Mouse (Mus musculus): Measurements from ENCODE around the gene S100a3. TPM values are rescaled to one million over a fixed set of nuclear protein-coding genes. Genes with fewer than 3 reads are reported as not detected.

S100a3 gene
- total RNA-seq, 1 experiment from 2014 or later, result 2.3 TPM

DNA sequence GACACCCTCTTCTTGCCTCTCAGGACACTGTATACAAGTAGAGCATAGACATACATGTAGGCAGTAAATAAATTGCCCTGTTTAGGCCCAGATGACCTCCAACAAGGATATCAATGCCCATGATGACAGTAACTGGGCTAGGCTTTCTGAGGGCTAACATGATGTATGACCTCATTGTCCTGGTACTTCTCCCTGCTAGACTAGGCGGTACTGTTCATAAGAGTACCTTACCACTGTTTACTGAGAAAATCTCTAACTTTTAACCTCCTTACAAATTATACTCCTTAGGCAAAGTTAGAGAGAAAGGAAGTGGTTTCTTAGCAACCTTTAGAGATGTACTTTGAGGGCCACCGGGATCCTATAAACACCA lies 10.0 kb upstream of the S100a3 start:
- no peak for ATAC-seq (ENCODE audit: extremely low read depth, insufficient number of reproducible peaks, low FRiP score, poor library complexity, severe bottlenecking)

DNA sequence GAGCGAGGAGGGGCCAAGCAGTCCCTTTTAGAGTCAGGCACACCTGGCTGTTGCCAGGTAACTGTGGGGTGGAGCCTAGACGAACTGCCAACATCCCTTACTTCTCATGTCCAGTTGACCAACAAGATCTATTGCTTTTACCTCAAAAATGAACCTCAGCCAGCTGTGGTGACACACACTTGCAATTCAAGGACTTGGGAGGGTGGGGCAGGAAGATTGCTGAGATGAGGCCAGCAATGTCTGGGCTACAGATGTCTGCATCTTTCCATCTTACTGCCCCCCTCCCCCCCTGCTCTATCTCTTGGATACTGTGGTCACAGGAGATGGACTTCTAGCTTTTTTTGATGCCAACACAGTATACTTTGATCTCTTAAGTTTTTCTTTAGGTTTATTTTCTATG lies 8.1 kb upstream of the S100a3 start:
- no peak for ATAC-seq (ENCODE audit: extremely low read depth, insufficient number of reproducible peaks, low FRiP score, poor library complexity, severe bottlenecking)

DNA sequence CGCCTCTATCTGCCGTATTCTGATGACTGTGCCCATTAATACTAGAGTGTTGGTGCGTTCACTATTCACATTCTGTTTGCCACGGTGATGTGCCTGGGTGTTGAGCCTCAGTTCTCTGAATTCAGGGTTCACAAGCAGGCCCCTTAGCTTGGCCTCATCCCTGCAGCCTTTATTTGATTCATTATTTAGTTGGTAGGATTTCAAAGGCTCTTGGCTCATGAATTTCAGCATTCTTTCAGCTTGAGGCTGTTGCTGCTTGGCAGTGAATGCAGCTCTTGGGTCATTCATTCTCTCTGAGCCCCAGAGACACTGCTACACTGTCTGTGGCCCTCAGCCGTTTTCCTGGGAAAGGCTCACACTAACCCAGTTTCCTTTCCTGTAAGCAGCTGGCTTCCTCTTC lies 4.4 kb upstream of the S100a3 start:
- ATAC-seq (ENCODE audit: extremely low read depth, insufficient number of reproducible peaks, low FRiP score, poor library complexity, severe bottlenecking), result no peak

DNA sequence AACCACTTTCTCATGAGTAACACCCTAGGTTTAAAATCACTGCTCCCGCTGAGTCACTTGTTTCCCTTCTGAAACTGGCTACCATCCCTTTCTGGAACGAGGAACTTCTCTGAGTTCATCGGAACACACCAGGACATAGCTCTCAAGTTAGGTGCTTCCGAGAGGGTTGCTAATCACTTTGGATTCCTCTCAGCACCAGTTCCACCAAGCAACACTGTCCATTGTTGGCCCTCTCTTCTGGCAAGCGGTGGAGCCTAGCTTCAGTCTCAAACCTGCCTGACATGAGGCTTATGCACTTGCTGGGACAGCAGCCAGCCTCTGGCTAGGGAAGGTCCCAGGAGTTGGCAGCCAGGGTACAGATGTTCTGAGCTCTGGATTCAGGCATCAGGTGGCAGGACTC lies 14.3 kb downstream of the S100a3 start:
- ATAC-seq (ENCODE audit: extremely low read depth, insufficient number of reproducible peaks, low FRiP score, poor library complexity, severe bottlenecking), result no peak

DNA sequence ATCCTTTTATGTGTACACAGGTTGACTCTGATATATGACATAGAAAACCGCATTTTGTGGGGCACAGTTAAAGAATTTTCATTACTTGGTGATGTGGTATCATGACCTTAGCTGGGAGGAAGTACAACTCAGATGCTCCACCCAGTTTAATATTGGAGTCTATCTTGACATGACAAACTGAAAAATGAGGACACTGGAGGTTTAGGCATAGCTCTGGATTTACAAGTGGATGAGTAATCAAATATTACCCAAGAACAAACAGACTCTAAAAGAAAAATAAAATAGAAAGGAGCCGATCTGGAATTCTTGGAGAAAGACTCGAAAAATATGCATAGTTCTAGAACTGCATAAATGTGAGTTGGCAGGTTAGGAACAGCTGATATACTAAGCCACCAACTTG lies 14.9 kb downstream of the S100a3 start:
- no peak for ATAC-seq (ENCODE audit: extremely low read depth, insufficient number of reproducible peaks, low FRiP score, poor library complexity, severe bottlenecking)

DNA sequence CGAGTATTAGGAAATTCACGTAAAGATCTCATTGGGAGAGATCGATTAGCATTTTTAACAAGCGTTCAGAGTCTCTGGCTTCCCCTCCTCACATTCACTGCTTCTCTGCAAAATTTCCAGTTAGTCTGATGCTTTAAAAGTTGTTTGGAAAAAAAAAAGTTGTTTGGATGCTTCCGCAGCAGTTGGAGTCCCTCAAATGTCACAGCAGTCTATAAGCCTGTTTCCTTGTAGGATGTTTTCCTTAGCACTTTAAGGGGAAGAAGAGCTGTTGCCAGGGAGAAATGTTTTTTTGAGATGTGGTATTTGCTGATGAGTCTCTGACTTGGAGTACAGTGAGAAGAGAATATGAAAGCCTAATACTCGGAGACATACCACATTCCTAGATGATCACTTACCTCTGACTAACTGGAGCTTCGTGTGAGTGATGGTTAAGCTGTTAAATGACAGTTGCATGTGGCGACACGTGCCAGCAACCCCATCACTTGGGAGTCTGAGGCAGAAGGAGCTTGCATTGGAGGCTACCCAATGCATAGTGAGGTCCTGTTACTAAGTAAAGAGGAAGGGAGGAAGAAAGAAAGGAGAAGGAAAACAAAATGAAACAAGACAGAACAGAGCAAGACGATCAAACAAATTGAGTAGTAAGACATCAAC lies 16.1 kb downstream of the S100a3 start:
- no peak for ATAC-seq (ENCODE audit: extremely low read depth, insufficient number of reproducible peaks, low FRiP score, poor library complexity, severe bottlenecking)

DNA sequence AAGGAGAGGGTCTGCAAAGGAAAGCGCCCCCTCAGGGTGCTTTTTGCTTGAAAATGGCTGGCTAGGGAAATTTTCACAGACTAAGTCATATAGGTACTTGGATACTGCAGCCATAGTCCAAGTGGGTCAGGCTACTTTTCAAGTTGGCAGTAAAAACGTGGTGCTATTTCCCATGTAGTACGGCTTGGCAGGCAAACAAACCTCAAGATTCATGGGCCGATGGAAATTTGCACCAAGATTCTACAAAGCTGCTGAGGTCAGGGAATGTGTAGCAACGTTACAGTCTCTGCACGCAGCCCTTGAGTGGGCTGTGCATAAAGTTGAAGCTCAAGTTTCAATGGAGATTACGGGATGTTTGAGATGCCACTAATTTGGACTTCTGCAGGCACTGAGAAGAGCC lies 19.1 kb downstream of the S100a3 start:
- ATAC-seq (ENCODE audit: extremely low read depth, insufficient number of reproducible peaks, low FRiP score, poor library complexity, severe bottlenecking), result no peak

DNA sequence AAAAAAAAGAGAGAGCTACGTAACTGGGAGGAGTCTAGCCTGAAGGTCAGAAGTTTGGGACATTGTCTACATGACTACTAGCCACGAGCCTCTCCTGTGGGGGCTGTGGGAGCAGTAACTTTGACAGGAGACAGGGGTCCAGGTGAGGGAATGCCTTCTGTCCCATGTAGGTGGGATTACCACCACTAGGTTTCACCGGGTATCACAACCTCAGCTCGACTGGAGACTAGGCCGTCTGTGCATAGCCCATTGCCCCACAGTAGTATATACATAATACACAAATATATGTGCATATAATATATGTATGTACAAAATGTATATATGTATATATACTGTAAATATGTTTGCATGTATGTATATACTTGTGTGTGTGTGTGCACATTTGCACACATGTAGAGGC lies 20.8 kb downstream of the S100a3 start:
- no peak for ATAC-seq (ENCODE audit: extremely low read depth, insufficient number of reproducible peaks, low FRiP score, poor library complexity, severe bottlenecking)

DNA sequence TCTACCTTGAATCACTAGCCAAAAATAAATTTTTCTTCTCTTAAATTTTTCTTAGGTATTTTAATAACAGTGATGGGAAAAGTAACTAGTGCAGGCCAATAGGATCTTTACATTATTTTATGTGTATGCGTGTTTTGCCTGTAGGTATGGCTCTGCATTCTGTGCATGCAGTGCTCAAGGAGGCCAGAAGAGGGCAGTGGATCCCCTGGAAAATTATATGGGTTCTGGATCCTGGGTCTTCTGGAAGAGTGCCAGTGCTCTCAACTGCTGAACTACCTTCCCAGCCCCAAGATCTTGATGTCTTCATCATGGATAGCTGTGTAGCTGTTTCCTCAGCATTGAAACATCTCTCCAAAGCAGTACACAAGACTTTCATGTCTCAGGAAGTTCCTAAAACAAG lies 21.8 kb downstream of the S100a3 start:
- no peak for ATAC-seq (ENCODE audit: extremely low read depth, insufficient number of reproducible peaks, low FRiP score, poor library complexity, severe bottlenecking)

DNA sequence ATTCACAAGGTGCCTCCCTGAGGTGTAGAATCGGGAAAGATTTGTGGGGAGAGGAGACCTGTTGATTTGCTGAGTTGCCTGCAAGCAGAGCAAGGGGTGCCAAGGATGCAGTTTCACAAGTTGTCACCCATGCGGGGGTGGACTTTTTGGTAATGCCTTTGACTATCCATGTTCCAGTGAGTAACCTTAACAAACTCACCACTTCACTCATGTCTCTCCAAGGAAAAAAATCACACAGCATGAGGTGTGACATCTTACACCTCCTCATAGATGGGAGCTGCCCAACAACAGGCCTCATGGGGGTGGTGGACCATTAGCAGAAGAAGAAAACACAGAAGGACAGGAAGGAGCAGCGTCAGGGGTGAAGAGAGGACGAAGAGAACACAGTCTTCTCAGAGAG lies 22.2 kb downstream of the S100a3 start:
- ATAC-seq (ENCODE audit: extremely low read depth, insufficient number of reproducible peaks, low FRiP score, poor library complexity, severe bottlenecking), result no peak

DNA sequence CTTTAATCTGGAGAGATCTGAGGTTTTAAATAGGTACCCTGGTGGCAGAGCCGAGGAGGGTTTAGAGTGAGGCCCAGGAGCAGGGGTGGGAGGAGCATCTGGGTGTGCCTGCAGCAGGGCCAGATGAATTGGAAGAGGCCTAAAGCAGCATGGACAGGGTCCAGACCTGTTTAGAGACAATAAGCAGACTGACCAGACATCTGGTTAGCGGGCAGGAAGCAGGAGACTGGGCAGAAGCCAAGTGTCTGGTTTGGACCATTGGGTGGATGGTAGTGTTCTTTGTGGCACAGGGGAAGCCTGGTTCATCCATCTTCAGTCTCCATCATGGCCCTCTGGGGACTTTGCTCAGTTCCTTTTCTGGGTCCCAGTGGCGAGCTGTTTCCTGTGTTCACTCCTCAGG lies 23.5 kb downstream of the S100a3 start:
- ATAC-seq (ENCODE audit: extremely low read depth, insufficient number of reproducible peaks, low FRiP score, poor library complexity, severe bottlenecking), result no peak

DNA sequence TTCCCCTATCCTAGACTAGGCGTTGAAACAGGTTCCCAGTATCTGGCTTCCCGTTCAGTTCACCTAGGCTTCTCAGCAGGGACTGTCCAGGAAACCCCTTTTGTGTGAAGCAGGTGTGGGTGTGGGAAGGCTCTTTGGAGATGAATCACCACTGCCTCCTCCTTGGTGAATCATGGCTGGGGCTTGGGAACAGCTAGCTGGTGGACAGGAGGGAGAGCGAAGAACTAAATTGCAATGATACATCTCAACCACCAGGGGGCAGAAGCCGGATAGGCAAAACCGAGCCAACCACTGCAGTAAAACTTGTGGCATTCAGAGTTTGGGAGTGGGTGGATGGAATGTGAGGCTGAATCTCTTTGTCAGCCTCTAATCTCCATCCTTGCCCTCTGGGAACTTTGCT lies 25.2 kb downstream of the S100a3 start:
- peak; percentile 52 for ATAC-seq (ENCODE audit: extremely low read depth, insufficient number of reproducible peaks, low FRiP score, poor library complexity, severe bottlenecking)

DNA sequence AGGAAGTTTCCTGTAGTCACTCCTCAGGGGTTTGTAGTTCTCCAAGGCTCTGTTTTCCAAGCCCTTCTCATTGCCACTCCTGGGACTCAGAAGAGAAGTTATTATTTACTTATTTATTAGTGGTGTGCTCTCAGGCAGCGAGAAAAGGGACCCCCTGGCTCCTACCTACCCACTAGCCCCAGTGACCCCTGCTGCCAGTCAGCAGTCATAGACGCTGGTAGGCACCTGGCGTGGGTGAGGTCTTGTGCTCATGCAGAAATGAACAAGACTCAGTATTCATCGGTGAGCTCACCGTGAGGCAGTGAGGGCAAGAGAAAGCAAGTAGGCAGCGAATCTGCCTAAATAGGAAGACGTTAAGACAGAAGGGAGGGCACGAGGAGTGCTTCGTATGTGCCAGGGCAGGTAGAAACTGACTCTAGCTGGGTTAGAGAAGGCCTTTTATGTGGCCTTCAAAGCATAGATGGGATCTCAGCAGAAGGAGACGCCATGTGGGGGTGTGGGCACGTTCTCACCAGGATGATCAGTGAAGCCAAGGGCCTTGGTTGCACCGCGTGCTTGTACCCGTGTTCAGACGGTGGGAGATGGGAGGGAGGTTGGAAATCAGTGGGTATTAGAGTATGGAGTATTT lies 25.8 kb downstream of the S100a3 start:
- no peak for ATAC-seq (ENCODE audit: extremely low read depth, insufficient number of reproducible peaks, low FRiP score, poor library complexity, severe bottlenecking)

DNA sequence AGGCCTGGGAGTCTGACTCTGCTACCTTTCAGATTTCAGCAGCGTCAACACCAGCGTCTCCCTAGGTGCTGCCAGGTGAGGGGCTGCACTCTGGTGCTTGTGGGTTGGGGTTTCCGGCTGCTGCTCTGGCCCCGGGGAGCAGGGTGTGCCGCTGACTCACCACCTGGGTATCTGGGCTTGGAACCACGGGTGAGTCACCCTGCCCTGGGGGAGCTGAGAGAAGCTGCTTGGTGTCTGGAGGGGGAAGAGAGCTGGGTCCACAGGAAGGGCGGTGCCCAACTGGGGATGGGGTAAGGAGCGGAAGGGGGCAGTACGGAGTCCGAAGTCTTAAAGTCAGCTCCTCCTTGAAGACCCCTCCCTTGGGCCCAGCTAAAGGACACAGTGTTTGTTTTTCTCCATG lies 26.5 kb downstream of the S100a3 start:
- ATAC-seq (ENCODE audit: extremely low read depth, insufficient number of reproducible peaks, low FRiP score, poor library complexity, severe bottlenecking), result peak; percentile 83

DNA sequence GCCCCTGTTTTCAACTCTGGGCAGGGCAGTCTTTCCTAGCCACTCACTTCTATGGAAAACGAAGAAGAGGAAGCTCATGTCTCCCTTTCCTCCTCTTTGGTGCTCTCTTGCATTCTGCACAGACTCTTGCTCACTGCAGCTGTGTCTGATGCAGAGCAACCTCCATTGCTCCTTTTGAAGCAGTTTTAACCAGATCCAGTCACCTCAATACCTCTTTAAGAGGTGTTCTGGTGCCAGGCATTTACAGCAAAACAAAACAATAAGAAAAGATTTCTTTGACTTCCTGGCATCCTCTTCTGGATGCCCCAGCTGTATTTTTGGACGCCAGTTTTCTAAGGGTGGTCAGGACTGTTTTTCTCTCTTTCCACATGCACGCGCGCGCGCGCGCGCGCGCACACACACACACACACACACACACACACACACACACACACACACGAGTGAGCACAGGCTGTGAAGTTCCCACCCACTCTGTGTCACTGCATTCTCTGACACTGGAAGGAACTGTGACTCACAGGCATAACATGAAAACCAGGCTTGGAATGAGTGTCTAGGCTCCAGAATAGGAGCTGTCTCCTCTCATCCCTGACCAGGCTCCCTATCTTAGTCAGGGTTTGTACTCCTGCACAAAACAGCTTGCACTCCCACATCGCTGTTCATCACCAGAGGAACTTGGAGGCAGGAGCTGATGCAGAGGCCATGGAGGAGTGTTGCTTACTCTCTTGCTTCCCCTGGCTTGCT lies 27.2 kb downstream of the S100a3 start:
- no peak for ATAC-seq (ENCODE audit: extremely low read depth, insufficient number of reproducible peaks, low FRiP score, poor library complexity, severe bottlenecking)

DNA sequence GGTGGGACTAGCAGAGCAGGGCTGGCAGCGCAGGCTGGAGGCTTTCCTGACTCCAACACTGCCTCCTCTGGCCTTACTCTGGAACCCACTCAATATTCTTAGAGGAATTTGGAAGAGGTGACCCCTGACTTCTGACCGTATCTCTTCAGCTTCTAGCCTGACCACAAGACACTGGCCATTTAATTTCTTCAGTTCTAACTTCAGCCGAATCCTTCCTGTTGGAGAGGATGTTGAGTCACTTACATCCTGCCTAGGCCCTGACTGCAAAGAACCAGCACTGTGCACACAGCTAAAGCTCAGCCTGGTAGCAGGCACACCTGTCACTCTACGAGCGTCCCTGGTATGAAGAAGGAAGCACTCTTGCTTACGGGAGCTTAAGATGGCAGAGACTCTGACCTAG lies 29.0 kb downstream of the S100a3 start:
- ATAC-seq (ENCODE audit: extremely low read depth, insufficient number of reproducible peaks, low FRiP score, poor library complexity, severe bottlenecking), result peak; percentile 23; the same call in 1 of the 2 replicates

DNA sequence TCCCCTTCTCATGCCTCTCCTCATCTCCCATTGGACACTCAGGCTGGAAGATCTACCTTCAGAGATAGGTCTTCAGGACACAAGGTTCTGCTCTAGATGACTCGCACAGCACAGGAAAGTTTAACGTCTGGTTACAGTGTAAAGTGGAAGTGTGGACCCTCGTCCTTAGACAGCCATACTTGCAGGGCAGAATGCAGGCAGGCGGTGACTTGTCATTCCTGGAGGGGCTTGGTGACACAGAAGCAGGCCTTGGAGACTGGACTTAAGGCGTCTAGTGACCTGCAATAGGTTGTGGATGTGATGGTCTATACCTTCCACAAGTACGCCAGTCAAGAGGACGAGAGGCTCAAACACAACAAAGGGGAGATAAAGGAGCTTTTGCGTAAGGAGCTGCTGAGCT lies 29.6 kb downstream of the S100a3 start, which contains the start of gene S100a2:
S100a2 (plus strand) TSS at position 301 of the 400 bp plus-strand sequence.
- no peak for ATAC-seq (ENCODE audit: extremely low read depth, insufficient number of reproducible peaks, low FRiP score, poor library complexity, severe bottlenecking)

DNA sequence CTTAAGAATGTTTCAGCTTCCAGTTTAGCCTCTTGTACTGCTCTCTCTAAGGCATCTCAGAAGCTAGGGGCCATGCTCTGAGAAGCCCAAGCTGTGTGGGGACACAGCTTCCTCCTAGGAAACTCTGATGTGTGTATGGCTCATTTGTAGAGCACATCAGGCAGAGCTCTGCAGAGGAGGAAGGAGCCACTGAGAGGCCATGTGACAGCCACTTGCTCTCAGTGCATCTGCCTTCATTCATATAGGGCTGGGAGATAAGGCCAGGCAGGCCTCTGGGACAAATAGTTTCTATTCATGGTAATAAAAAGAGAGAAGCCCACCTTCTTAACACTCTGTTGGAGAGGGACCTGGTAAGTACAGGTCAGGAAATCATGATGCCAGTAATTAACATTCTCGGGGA lies 34.1 kb downstream of the S100a3 start:
- ATAC-seq (ENCODE audit: extremely low read depth, insufficient number of reproducible peaks, low FRiP score, poor library complexity, severe bottlenecking), result no peak

DNA sequence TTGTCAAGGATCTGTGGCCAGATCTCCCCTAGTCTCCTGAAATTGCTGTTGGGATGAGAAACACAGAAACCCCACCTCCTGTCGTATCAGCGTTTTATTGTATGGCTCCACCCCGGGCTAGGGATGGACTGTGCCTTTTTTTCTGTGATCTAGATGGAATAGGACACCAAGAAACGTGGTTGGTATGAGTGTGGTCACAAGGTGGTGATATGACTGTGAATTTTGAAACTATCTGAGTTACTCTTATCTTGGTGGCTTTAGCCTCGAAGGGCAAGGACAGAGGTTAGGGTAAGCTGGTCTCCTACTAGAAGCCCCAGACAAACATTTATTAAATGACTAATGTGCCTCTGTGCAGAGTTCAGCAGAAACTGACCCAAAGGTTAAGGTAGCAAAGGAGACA lies 35.2 kb downstream of the S100a3 start:
- ATAC-seq (ENCODE audit: extremely low read depth, insufficient number of reproducible peaks, low FRiP score, poor library complexity, severe bottlenecking), result no peak

DNA sequence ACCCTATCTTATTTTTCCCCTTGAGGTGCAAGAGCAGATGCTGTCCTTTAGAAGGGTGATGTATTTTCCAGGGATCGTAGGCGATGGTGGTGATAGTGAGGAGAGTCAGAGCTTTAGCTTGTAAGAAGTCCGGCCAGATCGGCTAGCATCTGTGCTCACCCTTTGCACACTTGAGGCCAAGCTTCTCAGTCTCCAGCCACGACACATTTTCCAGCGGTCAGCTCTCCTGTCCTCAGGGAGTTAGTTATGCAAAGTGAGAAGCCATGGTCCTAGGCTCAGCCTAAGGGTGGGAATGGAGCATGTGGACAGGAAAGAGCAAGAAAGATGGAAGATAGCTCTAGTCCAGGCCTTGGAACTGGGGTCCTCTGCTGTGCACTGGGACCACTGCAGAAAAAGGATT lies 36.4 kb downstream of the S100a3 start:
- ATAC-seq (ENCODE audit: extremely low read depth, insufficient number of reproducible peaks, low FRiP score, poor library complexity, severe bottlenecking), result no peak
